Mouse (Mus musculus): ENCODE measurements around the gene Gpr139.

The Gpr139 gene

DNA sequence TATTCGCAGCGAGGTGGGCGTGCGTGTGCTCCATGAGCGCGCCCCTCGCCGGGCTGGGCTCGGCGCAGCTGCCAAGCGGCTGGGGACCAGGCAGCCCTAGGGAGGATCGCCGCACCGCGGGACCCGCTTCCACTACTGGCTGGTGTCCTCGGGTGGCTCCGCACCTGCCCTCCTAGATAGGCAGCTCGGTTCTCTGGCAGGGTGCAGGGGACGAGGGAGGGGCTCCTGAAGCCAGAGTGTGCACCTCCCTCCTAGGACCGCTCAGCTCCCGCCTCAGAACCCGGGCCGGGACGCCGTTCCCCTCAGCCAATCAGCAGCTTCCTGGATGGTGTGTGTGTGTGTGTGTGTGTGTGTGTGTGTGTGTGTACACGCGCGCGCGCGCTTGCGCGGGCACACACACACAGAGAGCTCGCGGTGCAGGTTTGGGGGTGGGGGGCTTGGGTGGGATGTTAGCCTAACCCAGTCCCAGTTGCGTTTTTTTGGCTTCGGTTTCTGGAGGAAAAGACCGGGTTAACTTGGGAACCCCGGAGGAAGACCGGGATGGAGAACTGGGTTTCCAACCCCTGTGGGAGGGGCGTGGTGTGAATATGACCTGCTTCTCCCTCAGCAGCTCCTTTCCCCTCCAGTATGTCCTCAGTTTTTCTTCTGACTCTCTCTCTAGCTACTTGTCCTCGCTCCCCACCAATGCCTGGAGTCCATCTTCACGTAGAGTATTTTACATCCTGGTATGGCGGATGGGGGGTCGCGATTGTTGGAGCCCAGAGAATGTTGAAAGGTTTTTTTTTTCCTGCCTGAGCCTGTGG is at the start of gene Gpr139:
TSS of gene Gpr139 (minus strand) at position 263 of the 803 bp plus-strand sequence.
- DNase-seq (ENCODE audit: extremely low spot score, low read depth, low spot score): no peak

- DNase-seq (ENCODE audit: extremely low spot score, low read depth, low spot score): no peak
Observed at GRCm38 (mm10) chr7:119230971-119231370, 46.6 kb upstream of the Gpr139 start.

- DNase-seq (ENCODE audit: extremely low spot score, low read depth, low spot score): no peak
Observed at GRCm38 (mm10) chr7:119222706-119223105, 38.3 kb upstream of the Gpr139 start.

GRCm38 (mm10) chr7:119219121-119219520 is 34.7 kb upstream of the Gpr139 start:
- no peak for DNase-seq (ENCODE audit: extremely low spot score, low read depth, low spot score)

DNA sequence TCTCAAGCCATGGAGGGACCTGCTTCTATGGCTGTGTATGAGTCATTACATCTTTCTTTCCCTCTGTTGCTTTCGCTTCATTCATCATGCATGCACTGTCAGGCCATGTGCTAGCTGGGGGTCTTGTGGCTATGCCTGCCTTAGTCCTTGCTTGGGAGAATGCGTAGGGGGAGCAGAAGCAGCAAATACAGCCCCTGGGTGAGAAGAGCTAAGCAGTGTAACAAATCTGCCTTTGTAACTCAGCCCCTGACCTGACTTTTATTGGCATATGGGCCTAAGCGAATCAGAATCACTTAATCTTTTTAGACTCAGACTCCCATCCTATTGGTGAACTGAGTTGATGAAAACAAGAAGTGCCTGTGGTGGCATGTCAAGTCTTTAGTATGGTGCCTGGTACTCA is 22.8 kb upstream of the Gpr139 start:
- no peak for DNase-seq (ENCODE audit: extremely low spot score, low read depth, low spot score)

GRCm38 (mm10) chr7:119186374-119186773 is 2.0 kb upstream of the Gpr139 start:
- no peak for DNase-seq (ENCODE audit: extremely low spot score, low read depth, low spot score)

DNA sequence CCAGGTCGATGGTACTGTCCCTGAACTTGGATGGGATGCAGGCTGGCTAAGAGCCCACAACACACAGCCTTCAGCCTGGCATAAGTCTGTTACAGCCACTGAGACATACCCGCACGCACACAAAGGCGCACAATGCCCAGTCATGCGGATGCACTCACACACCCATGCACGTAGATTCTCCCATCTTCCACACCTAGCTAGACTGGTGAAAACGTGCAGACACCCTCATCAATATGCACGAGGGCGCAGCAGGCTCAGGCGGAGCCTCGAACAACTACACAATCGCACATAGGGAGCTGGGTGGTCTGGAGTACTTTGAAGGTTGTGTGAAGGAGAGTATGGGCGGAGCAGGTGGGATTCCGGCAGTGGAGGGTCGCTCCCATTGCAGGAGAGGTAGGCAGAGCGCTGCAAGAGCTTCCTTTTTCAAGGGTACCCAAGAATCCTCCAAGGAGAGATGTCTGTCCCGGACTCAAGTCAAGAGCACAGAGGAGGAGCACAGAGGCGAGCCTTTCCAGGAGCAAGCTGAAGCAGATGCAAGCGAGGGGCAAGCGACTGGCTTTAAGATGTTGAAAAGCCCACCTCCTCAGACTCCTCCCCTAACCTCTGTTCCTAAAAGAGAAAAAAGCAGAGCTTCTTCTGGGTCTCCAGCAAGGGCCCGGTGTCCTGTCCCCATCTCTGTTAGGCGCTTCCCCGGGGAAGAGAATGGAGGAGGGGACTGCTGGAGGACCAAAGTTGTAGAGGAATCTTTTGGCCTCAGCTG is 958 bp upstream of the Gpr139 start:
- DNase-seq (ENCODE audit: extremely low spot score, low read depth, low spot score): no peak

GRCm38 (mm10) chr7:119181053-119181452 is 3.4 kb downstream of the Gpr139 start:
- DNase-seq (ENCODE audit: extremely low spot score, low read depth, low spot score): no peak

DNA sequence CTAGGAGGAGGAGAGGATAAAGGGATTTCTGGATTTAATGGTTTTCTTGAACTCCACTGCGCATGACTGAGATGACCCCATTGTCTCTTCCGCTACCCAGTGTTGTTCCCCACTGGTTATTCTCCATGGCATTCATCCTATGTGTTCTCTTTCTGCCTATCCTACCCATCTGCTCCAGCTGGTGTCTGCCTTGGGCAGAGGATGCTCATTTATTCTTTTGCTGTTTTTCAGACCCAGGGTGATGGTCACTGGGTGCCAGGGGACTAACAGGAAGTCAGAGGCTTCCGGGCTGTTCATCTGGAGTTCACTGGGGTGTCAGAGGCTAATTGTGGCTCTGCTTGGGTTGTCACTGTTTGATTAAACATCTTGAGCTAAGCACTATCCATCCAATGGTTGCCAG is 24.4 kb downstream of the Gpr139 start:
- DNase-seq (ENCODE audit: extremely low spot score, low read depth, low spot score): no peak

DNA sequence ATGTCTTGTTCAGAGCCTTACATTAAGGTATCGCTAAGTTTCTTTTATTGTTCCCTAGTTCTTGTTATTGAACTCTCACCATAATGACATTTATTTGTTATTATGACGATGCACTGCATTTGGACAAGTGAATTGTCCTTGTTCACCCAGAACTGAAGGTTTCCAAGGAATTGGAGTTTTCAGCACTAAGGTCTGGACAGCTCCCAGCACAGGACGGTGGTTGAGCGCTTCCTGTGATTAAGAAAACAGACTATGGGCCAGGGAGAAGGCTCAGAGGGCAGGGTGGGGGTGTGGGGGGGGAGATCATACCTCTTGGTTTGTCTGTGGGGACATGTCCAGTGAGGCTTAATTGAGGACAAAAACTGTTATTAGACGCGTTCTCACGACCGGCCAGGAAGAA is 72.6 kb downstream of the Gpr139 start:
- DNase-seq (ENCODE audit: extremely low spot score, low read depth, low spot score): peak; percentile 31

GRCm38 (mm10) chr7:119105878-119106277 is 78.5 kb downstream of the Gpr139 start:
- no peak for DNase-seq (ENCODE audit: extremely low spot score, low read depth, low spot score)

DNA sequence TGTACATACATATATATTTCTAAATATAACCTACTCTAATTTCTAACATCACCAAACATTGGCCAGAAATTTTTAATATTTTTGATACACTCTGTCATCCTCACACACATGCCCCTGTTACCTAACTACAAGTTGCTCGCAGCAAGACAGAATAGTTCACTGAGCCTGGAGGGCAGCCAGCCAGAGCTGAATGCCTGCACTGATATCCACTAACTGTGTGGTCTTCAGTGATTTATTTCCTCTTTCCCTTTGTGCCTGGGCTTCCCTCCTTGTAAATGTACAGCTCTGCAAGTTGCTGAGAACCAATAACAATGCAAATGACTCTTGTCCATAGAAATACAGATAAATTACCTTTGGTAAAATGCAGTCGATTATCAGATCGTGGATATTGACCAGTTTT is 87.8 kb downstream of the Gpr139 start:
- no peak for DNase-seq (ENCODE audit: extremely low spot score, low read depth, low spot score)
